Mouse (Mus musculus): ENCODE results near the gene Hsf2bp. TPM values are rescaled to one million over a fixed set of nuclear protein-coding genes. Genes with fewer than 3 reads are reported as not detected.

The Hsf2bp gene
- total and polyA plus RNA-seq, 3 experiments: 0.04 to 0.15 TPM; not detected in 1

DNA sequence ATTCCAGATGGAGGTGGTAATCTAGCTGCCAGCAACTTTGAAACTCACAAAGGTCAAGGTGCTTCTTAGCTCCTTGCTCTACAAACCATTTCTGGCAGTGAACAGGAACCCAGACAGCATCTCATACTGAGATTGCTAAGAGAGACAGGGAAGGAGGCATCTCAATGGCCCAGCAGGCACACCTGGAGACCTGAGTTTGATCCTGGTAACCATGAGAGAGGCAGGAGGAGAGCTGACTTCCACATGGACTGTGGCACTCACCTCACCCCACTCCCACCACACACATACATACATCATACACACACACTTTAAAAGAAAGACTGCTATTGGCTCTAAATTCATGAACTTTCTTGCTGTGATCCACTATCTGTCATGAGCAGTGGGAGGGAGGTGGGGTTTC lies 59.0 kb downstream of the Hsf2bp start:
- H3K27me3 ChIP-seq (ENCODE audit: control insufficient read depth in 1 of 2, insufficient read depth in 2 of 2, low read length in 2 of 2): peaks cover 6 to 14% of the 10 kb centered on the region in 2 experiments
- H3K36me3 ChIP-seq (ENCODE audit: control insufficient read depth in 1 of 2, insufficient read depth in 2 of 2, low read length in 2 of 2): no peaks in the 10 kb centered on the region
- no peak for DNase-seq (ENCODE audit: low read depth, low spot score)
- no peaks in the 10 kb centered on the region for H3K79me2 ChIP-seq (ENCODE audit: control insufficient read depth, insufficient read depth, low read length, poor library complexity)
- H3K4me3 ChIP-seq (ENCODE audit: control insufficient read depth in 1 of 2, insufficient read depth in 1 of 2, low read depth in 2 of 2, low read length in 2 of 2): no peak overlapping the region
- H3K4me1 ChIP-seq (ENCODE audit: control insufficient read depth in 1 of 2, insufficient read depth in 2 of 2, low read length in 2 of 2): no peaks in the 10 kb centered on the region
- TF ChIP-seq USF1 (IDR thresholded peaks at IDR 0.05; ENCODE audit: low read depth, low read length): no peak
- no peak for TF ChIP-seq ZNF384 (IDR thresholded peaks at IDR 0.05; ENCODE audit: low read depth, low read length)
- TF ChIP-seq POLR2AphosphoS5 (IDR thresholded peaks at IDR 0.05; ENCODE audit: borderline replicate concordance, low read depth, low read length): no peak
- no peak for TF ChIP-seq UBTF (IDR thresholded peaks at IDR 0.05; ENCODE audit: borderline replicate concordance, insufficient read depth, low read depth, low read length)
- no peak for TF ChIP-seq NELFE (IDR thresholded peaks at IDR 0.05; ENCODE audit: low read depth, low read length)
- no peak for TF ChIP-seq ZMIZ1 (IDR thresholded peaks at IDR 0.05; ENCODE audit: low read depth, low read length)
- no peak for TF ChIP-seq EP300 (IDR thresholded peaks at IDR 0.05; ENCODE audit: low read depth in 1 of 2, low read length in 2 of 2)
- no peak overlapping the region for H3K27ac ChIP-seq (ENCODE audit: control insufficient read depth, low read depth, low read length)
- no peak overlapping the region for H3K9ac ChIP-seq (ENCODE audit: control insufficient read depth, low read depth, low read length, poor library complexity, severe bottlenecking)
- no peaks in the 10 kb centered on the region for H3K9me3 ChIP-seq (replicated peaks; ENCODE audit: insufficient read depth, low read length)

GRCm38 (mm10) chr17:31976501-31976900 lies 59.6 kb downstream of the Hsf2bp start:
- H3K9ac ChIP-seq (ENCODE audit: control insufficient read depth, low read depth, low read length, poor library complexity, severe bottlenecking): no peak overlapping the region

GRCm38 (mm10) chr17:31974694-31975093 lies 61.5 kb downstream of the Hsf2bp start:
- H3K27ac ChIP-seq (ENCODE audit: control insufficient read depth, low read depth, low read length): no peak overlapping the region
- H3K4me1 ChIP-seq (ENCODE audit: control insufficient read depth in 1 of 2, insufficient read depth in 2 of 2, low read length in 2 of 2): no peaks in the 10 kb centered on the region
- H3K9ac ChIP-seq (ENCODE audit: control insufficient read depth, low read depth, low read length, poor library complexity, severe bottlenecking): no peak overlapping the region
- no peak for DNase-seq (ENCODE audit: low read depth, low spot score)
- TF ChIP-seq ZC3H11A (IDR thresholded peaks at IDR 0.05; ENCODE audit: low read depth, low read length) (no peak), SIN3A (IDR thresholded peaks at IDR 0.05; ENCODE audit: low read length) (no peak), MAX (IDR thresholded peaks at IDR 0.05; ENCODE audit: low read length) (no peak), TBP (IDR thresholded peaks at IDR 0.05; ENCODE audit: low read depth, low read length) (no peak)
- H3K36me3 ChIP-seq (ENCODE audit: control insufficient read depth in 1 of 2, insufficient read depth in 2 of 2, low read length in 2 of 2): no peaks in the 10 kb centered on the region
- H3K9me3 ChIP-seq (replicated peaks; ENCODE audit: insufficient read depth, low read length): no peaks in the 10 kb centered on the region
- peaks cover 2 to 18% of the 10 kb centered on the region in 2 experiments; a peak in 3 of 4 replicates for H3K27me3 ChIP-seq (ENCODE audit: control insufficient read depth in 1 of 2, insufficient read depth in 2 of 2, low read length in 2 of 2)
- no peaks in the 10 kb centered on the region for H3K79me2 ChIP-seq (ENCODE audit: control insufficient read depth, insufficient read depth, low read length, poor library complexity)
- no peak overlapping the region for H3K4me3 ChIP-seq (ENCODE audit: control insufficient read depth in 1 of 2, insufficient read depth in 1 of 2, low read depth in 2 of 2, low read length in 2 of 2)

More at GRCm38 (mm10) chr17:31976501-31976900, 59.6 kb downstream of the Hsf2bp start:
- H3K79me2 ChIP-seq (ENCODE audit: control insufficient read depth, insufficient read depth, low read length, poor library complexity): no peaks in the 10 kb centered on the region
- no peaks in the 10 kb centered on the region for H3K9me3 ChIP-seq (replicated peaks; ENCODE audit: insufficient read depth, low read length)
- H3K27ac ChIP-seq (ENCODE audit: control insufficient read depth, low read depth, low read length): no peak overlapping the region
- H3K36me3 ChIP-seq (ENCODE audit: control insufficient read depth in 1 of 2, insufficient read depth in 2 of 2, low read length in 2 of 2): no peaks in the 10 kb centered on the region
- no peak overlapping the region for H3K4me3 ChIP-seq (ENCODE audit: control insufficient read depth in 1 of 2, insufficient read depth in 1 of 2, low read depth in 2 of 2, low read length in 2 of 2)
- DNase-seq (ENCODE audit: low read depth, low spot score): no peak
- H3K27me3 ChIP-seq (ENCODE audit: control insufficient read depth in 1 of 2, insufficient read depth in 2 of 2, low read length in 2 of 2): peaks cover 5 to 14% of the 10 kb centered on the region in 2 experiments; a peak in 3 of 4 replicates
- H3K4me1 ChIP-seq (ENCODE audit: control insufficient read depth in 1 of 2, insufficient read depth in 2 of 2, low read length in 2 of 2): no peaks in the 10 kb centered on the region
- no peak for TF ChIP-seq RAD21 (IDR thresholded peaks at IDR 0.05; ENCODE audit: low read depth, low read length)
- no peak for TF ChIP-seq MYC (IDR thresholded peaks at IDR 0.05; ENCODE audit: low read depth, low read length)
- TF ChIP-seq BHLHE40 (IDR thresholded peaks at IDR 0.05; ENCODE audit: borderline replicate concordance, low read depth, low read length): no peak
- TF ChIP-seq POLR2AphosphoS5 (IDR thresholded peaks at IDR 0.05; ENCODE audit: borderline replicate concordance, low read depth, low read length): no peak
- TF ChIP-seq MAFK (IDR thresholded peaks at IDR 0.05; ENCODE audit: borderline replicate concordance, low read depth, low read length): no peak
- no peak for TF ChIP-seq TAL1 (IDR thresholded peaks at IDR 0.05; ENCODE audit: low read length)
- no peak for TF ChIP-seq USF1 (IDR thresholded peaks at IDR 0.05; ENCODE audit: low read depth, low read length)
- TF ChIP-seq GATA1 (IDR thresholded peaks at IDR 0.05; ENCODE audit: low read depth, low read length): no peak
- no peak for TF ChIP-seq ZKSCAN1 (IDR thresholded peaks at IDR 0.05; ENCODE audit: low read depth, low read length)
- TF ChIP-seq ZMIZ1 (IDR thresholded peaks at IDR 0.05; ENCODE audit: low read depth, low read length): no peak
- no peak for TF ChIP-seq CHD2 (IDR thresholded peaks at IDR 0.05; ENCODE audit: low read length)
- no peak for TF ChIP-seq MAX (IDR thresholded peaks at IDR 0.05; ENCODE audit: low read length)

Measured in MEL (cell line).